Mouse (Mus musculus) heart, embryonic 16.5 days (tissue): ENCODE data around the gene Sfxn5. TPM values are rescaled to one million over a fixed set of nuclear protein-coding genes. Genes with fewer than 3 reads are reported as not detected.

ENCODE experiments used
- ATAC-seq: fragments of 200-750 bp; cut with Nextera tagmentation; replicated peaks from 2 replicates; pipeline ENCODE4 v1.8.0; 2017; ENCODE audit warnings: moderate number of reproducible peaks; ENCODE audit not compliant: insufficient read depth, low FRiP score; ENCODE audit errors: extremely low read depth
- H3K27ac ChIP-seq: fragments of 300-500 bp; sonication (generic); 2 replicates; pipeline ENCODE4 v1.5.1; 2014; ENCODE audit warnings: mild to moderate bottlenecking, low read length, control low read depth, moderate library complexity
- H3K27me3 ChIP-seq: fragments of 300-500 bp; sonication (generic); 2 replicates; pipeline ENCODE4 v1.6.1; 2014; ENCODE audit warnings: low read length, mixed read lengths; ENCODE audit not compliant: control insufficient read depth, insufficient read depth
- H3K36me3 ChIP-seq: fragments of 300-500 bp; sonication (generic); 2 replicates; pipeline ENCODE4 v1.6.1; 2014; ENCODE audit not compliant: control insufficient read depth, insufficient read depth
- H3K4me1 ChIP-seq: fragments of 300-500 bp; sonication (generic); 2 replicates; pipeline ENCODE4 v1.6.1; 2014; ENCODE audit warnings: low read length, mixed read lengths; ENCODE audit not compliant: control insufficient read depth, insufficient read depth
- H3K4me2 ChIP-seq: fragments of 300-500 bp; sonication (generic); 2 replicates; pipeline ENCODE4 v1.6.1; 2014; ENCODE audit warnings: low read depth, mild to moderate bottlenecking, control low read depth, low read length
- H3K4me3 ChIP-seq: fragments of 300-500 bp; sonication (generic); 2 replicates; pipeline ENCODE4 v1.5.1; 2014; ENCODE audit warnings: mild to moderate bottlenecking, control low read depth, low read length
- H3K9ac ChIP-seq: fragments of 300-500 bp; sonication (generic); 2 replicates; pipeline ENCODE4 v1.6.1; 2014; ENCODE audit warnings: low read length, control low read depth
- H3K9me3 ChIP-seq: fragments of 300-500 bp; sonication (generic); replicated peaks from 2 replicates; pipeline ENCODE4 v1.6.1; 2016; ENCODE audit warnings: low read length; ENCODE audit not compliant: control insufficient read depth
- WGBS: fragments of 180-500 bp; shearing (Covaris S2); extraction: QIAGEN DNeasy Blood & Tissue Kit; methylation state at CpG from one replicate; pipeline ENCODE4 v1.1.7; 2014; 5-methylcytosine and 5-hydroxymethylcytosine counted together
- polyA plus RNA-seq: library from polyadenylated mRNA; unstranded; fragments of >200 nt; fragmentation: Nextera tagmentation; extraction: Ambion mirVana; gene quantifications from 2 replicates; pipeline ENCODE4 v1.2.1, GENCODE M21; 2015

Gene Sfxn5
- polyA plus RNA-seq, 1 experiment from 2014 or later = 4.9 TPM

DNA sequence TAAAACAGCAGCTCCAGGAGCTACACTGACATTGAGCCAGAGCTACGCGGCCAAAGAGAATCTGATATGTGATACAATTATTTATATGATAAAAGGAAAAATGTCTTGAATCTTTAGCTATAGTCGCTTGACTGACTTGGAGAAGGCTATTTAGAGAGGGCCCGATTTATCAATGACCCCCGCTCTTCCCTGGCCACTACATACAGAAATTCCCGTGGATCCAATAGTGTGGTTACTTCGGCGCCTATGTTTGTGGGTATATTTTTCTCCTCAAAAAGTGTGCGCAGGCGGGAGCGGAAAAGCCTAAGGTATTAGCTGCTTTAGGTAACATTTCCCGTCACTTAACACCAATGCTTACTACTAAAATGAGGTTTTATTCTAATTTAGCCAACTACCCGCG is 143.9 kb downstream of the Sfxn5 start:
- H3K27me3 ChIP-seq = peaks cover 85% of the 10 kb centered on the region
- H3K27ac ChIP-seq = no peak overlapping the region
- 10% methylated on average over 14 of the region's 14 CpGs for WGBS
- no peaks in the 10 kb centered on the region for H3K9me3 ChIP-seq
- peaks cover 16% of the 10 kb centered on the region for H3K4me1 ChIP-seq
- H3K9ac ChIP-seq = no peak overlapping the region
- no peak overlapping the region; the same call in 1 of the 2 replicates for H3K4me3 ChIP-seq
- no peaks in the 10 kb centered on the region for H3K36me3 ChIP-seq
- no peak overlapping the region for H3K4me2 ChIP-seq
- ATAC-seq = no peak

- Histone ChIP-seq H3K4me2 (peak overlapping the region; percentile 68), H3K36me3 (no peaks in the 10 kb centered on the region), H3K27me3 (peaks cover 84% of the 10 kb centered on the region), H3K9ac (no peak overlapping the region), H3K4me3 (peak overlapping the region; percentile 47), H3K4me1 (peaks cover 16% of the 10 kb centered on the region), H3K9me3 (no peaks in the 10 kb centered on the region), H3K27ac (no peak overlapping the region)
- no peak for ATAC-seq
- WGBS = 2% methylated on average over 39 of the region's 39 CpGs
These were observed 144.7 kb downstream of the Sfxn5 start for GRCm38 (mm10) chr6:85188256-85189110.

DNA sequence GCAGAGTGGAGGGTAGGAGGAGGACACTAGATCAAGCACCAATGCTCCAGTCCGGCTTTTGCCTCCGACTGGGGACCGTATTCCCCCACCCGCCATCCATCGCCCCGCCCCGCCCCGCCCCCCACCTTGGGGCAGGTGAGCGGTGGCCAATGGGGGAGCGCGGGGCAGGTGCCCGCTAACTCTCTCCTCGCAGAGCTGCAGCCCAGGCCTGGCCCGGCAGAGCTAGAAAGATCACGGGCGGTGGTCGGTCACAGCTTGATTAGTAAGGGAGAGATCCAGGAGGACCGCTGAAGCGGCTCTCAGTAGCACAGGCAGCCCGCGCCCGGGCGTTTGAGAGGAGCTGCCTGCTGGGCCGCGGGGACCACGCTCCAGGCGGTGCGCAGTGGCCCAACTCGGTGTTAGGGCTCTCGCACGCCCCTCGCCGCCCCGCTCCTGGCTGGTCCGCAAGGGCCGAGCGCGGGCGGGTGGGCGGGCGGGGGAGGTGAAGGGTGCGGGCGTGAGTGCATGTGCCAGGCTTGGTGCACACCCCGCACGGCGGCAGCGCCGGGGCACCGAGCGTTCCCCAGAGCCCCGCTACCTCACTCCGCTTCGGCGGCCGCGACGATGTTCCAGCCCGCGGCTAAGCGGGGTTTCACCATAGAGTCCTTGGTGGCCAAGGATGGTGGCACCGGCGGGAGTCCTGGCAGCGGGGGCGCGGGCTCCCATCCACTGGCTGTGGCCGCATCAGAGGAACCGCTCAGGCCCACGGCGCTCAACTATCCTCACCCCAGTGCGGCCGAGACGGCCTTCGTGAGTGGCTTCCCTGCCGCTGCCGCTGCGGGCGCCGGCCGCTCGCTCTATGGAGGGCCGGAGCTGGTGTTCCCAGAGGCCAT is 145.6 kb downstream of the Sfxn5 start, which contains the start of gene Emx1:
Gene Emx1 (plus strand): TSS at position 99 of the 872 bp plus-strand sequence.
- peak; percentile 37; the same call in 1 of the 2 replicates for ATAC-seq
- Histone ChIP-seq H3K27me3 (peaks cover 80% of the 10 kb centered on the region), H3K36me3 (no peaks in the 10 kb centered on the region), H3K4me1 (peaks cover 16% of the 10 kb centered on the region), H3K27ac (no peak within 1 kb of the TSS), H3K9me3 (no peaks in the 10 kb centered on the region), H3K4me3 (peak within 1 kb of the TSS; percentile 47), H3K4me2 (peak within 1 kb of the TSS; percentile 68), H3K9ac (no peak within 1 kb of the TSS)
- 1% methylated on average over 75 of the region's 81 CpGs for WGBS

DNA sequence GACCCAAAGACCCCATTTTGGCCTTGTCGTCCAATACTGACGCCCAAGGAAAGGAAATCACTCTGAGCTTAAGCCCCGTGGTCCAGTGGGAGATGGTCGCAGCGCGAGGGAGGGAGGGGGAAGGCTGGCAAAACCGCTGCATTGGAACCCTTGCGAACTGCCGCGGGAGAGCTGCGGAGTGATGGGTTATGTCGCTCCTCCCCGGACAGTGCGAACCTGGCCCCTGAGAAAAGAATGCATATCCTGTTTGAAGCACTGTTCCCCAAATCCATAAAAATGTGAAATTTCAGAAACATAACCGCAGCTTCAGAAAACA is 146.5 kb downstream of the Sfxn5 start:
- no peak overlapping the region for H3K9ac ChIP-seq
- no peak overlapping the region for H3K4me2 ChIP-seq
- H3K4me1 ChIP-seq = peaks cover 16% of the 10 kb centered on the region
- no peak for ATAC-seq
- no peak overlapping the region for H3K4me3 ChIP-seq
- H3K27me3 ChIP-seq = peaks cover 74% of the 10 kb centered on the region
- no peak overlapping the region for H3K27ac ChIP-seq
- no peaks in the 10 kb centered on the region for H3K36me3 ChIP-seq
- WGBS = 3% methylated on average over 15 of the region's 15 CpGs
- 0 out of 2 replicates have a peak, but pooled peaks cover under 1% of the 10 kb centered on the region for H3K9me3 ChIP-seq

DNA sequence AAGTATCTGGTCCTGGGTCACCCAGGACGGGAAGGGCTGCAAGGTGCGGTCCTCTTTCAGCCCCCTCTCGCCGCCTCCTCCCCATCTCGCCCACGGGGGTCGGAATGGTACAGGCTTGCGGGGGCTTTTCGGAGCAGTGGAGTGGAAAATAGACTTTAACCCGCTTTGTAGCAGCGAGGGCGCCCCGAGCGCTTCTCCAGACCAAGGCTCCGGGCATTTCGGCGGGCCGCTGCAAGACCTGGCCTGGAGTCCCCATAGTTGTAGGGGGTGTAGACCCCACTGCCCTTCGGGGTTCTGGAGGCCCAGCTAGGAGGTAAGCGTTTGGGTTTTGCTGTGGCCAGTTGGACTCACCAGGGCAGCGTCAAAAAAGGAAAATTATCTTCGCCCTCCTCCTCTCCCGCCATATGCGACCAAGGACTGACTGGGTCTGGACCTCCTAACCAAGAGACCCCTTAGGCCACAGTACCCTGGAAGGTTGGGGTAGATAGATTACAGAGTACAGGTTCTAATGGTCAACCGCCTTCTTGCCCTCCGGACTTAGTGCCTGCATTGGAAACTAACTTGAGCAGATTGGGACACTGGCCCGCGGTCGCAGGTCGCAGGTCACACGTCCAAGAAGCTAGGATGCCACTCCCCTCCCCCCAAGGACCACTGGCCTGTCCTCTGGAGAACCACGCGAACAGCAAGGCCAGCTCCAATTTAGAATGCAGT is 147.0 kb downstream of the Sfxn5 start:
- H3K27me3 ChIP-seq = peaks cover 72% of the 10 kb centered on the region
- 0 out of 2 replicates have a peak overlapping the region, but pooled peaks have one; percentile 17 for H3K4me2 ChIP-seq
- ATAC-seq = no peak
- 2% methylated on average over 33 of the region's 33 CpGs for WGBS
- peak overlapping the region; percentile 8; the same call in 1 of the 2 replicates for H3K4me3 ChIP-seq
- H3K36me3 ChIP-seq = no peaks in the 10 kb centered on the region
- H3K9me3 ChIP-seq = 0 out of 2 replicates have a peak, but pooled peaks cover 2% of the 10 kb centered on the region
- H3K9ac ChIP-seq = no peak overlapping the region
- H3K4me1 ChIP-seq = peaks cover 16% of the 10 kb centered on the region
- H3K27ac ChIP-seq = no peak overlapping the region

- Histone ChIP-seq H3K4me2 (no peak overlapping the region), H3K27me3 (peaks cover 55% of the 10 kb centered on the region), H3K27ac (no peak overlapping the region), H3K36me3 (no peaks in the 10 kb centered on the region), H3K4me1 (peaks cover 13% of the 10 kb centered on the region), H3K9me3 (0 out of 2 replicates have a peak, but pooled peaks cover 2% of the 10 kb centered on the region), H3K9ac (no peak overlapping the region), H3K4me3 (no peak overlapping the region)
- 53% methylated on average over 3 of the region's 3 CpGs for WGBS
- no peak for ATAC-seq
These were observed 149.3 kb downstream of the Sfxn5 start for GRCm38 (mm10) chr6:85183951-85184350.

DNA sequence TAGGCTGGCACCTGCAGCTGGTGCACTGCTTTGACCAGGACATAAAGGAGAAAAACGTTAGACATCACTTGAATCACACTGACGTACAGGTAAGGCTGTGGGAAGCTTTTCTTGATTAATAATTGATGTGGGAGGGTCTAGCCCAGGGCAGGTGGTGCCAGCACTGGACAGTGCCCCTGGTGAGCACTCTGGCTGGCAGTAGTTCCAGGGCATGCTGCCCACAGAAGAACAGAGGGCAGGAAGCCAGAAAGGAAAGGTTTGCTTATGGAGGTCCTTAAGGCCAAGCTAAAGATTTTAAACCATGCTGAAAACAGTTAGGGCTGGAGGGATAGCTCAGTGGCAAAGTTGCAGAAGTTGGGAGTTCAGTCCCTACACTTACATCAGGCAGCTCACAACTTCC is 153.2 kb downstream of the Sfxn5 start:
- Histone ChIP-seq H3K4me3 (no peak overlapping the region), H3K27ac (no peak overlapping the region), H3K27me3 (peaks cover 28% of the 10 kb centered on the region), H3K4me1 (no peaks in the 10 kb centered on the region), H3K36me3 (no peaks in the 10 kb centered on the region), H3K9me3 (0 out of 2 replicates have a peak, but pooled peaks cover 6% of the 10 kb centered on the region), H3K4me2 (no peak overlapping the region), H3K9ac (no peak overlapping the region)
- ATAC-seq = no peak
- WGBS = 45% methylated on average over 2 of the region's 2 CpGs

- 0 out of 2 replicates have a peak, but pooled peaks cover 6% of the 10 kb centered on the region for H3K9me3 ChIP-seq
- no peak overlapping the region for H3K4me3 ChIP-seq
- H3K4me1 ChIP-seq = no peaks in the 10 kb centered on the region
- 53% methylated on average over 3 of the region's 3 CpGs for WGBS
- H3K36me3 ChIP-seq = no peaks in the 10 kb centered on the region
- H3K9ac ChIP-seq = no peak overlapping the region
- H3K27me3 ChIP-seq = peaks cover 26% of the 10 kb centered on the region
- no peak for ATAC-seq
- H3K4me2 ChIP-seq = no peak overlapping the region
- no peak overlapping the region for H3K27ac ChIP-seq
These were observed 153.7 kb downstream of the Sfxn5 start for GRCm38 (mm10) chr6:85179569-85179968.
